Mouse (Mus musculus) spleen, postnatal 4 days (tissue): ENCODE measurements around the gene Olfm4.

Source experiments
- DNase-seq, 2 experiments: peaks; one replicate each; pipeline ENCODE4 v3.0.0; 2022; ENCODE audit warnings: low spot score in 2 of 2

Olfm4 gene

GRCm38 (mm10) chr14:80029297-80030001 lies 45.6 kb downstream of the Olfm4 start:
- DNase-seq: no peak

GRCm38 (mm10) chr14:80039645-80040272 lies 55.9 kb downstream of the Olfm4 start:
- no peak for DNase-seq

- DNase-seq: no peak
These were observed 62.3 kb downstream of the Olfm4 start for GRCm38 (mm10) chr14:80046104-80046734.

- no peak for DNase-seq
These were observed 63.7 kb downstream of the Olfm4 start for GRCm38 (mm10) chr14:80047368-80048101.

- DNase-seq: no peak
These were observed 71.8 kb downstream of the Olfm4 start for GRCm38 (mm10) chr14:80055725-80056124.

- DNase-seq: no peak
These were observed 77.8 kb downstream of the Olfm4 start for GRCm38 (mm10) chr14:80061686-80062085.

- no peak for DNase-seq
These were observed 79.0 kb downstream of the Olfm4 start for GRCm38 (mm10) chr14:80062896-80063295.

- no peak for DNase-seq
These were observed 86.7 kb downstream of the Olfm4 start for GRCm38 (mm10) chr14:80070580-80070979.
